Mouse (Mus musculus) CH12.LX (cell line): ENCODE measurements around the gene Gm20431. TPM values are rescaled to one million over a fixed set of nuclear protein-coding genes. Genes with fewer than 3 reads are reported as not detected.

Experiments used
- DNase-seq: peaks from one replicate; pipeline ENCODE4 v3.0.0-alpha.2; 2013; ENCODE audit errors: extremely low read depth
- H3K27ac ChIP-seq: 2 replicates; pipeline ENCODE4 v1.5.1; 2012; ENCODE audit warnings: low read depth, mild to moderate bottlenecking, control low read depth, moderate library complexity; ENCODE audit not compliant: insufficient read depth
- H3K27me3 ChIP-seq: replicated peaks from 2 replicates; pipeline ENCODE3; 2012; ENCODE audit warnings: inconsistent platforms
- H3K36me3 ChIP-seq, 2 experiments: replicated peaks in 1 of 2; 2 replicates each; pipeline versions ENCODE3 to v1.6.1; 2012; ENCODE audit warnings: inconsistent platforms in 1 of 2, low read length in 1 of 2, mild to moderate bottlenecking in 1 of 2, mixed read lengths in 1 of 2, moderate library complexity in 1 of 2; ENCODE audit not compliant: control insufficient read depth in 1 of 2, insufficient read depth in 1 of 2
- H3K4me1 ChIP-seq, 2 experiments: 2 replicates each; pipeline ENCODE4 v1.6.1; 2012; ENCODE audit warnings: inconsistent platforms in 1 of 2, moderate library complexity in 1 of 2; ENCODE audit not compliant: insufficient read depth in 2 of 2, control insufficient read depth in 1 of 2
- H3K4me2 ChIP-seq: 2 replicates; pipeline ENCODE4 v1.6.1; 2012; ENCODE audit warnings: low read depth, mild to moderate bottlenecking, control low read depth; ENCODE audit not compliant: poor library complexity, insufficient read depth, severe bottlenecking
- H3K4me3 ChIP-seq, 3 experiments: fragments of 150-350 bp in 1 of 3; sonication (generic) in 1 of 3; replicated peaks in 1 of 3; 2 replicates each; pipeline versions ENCODE3 to v1.5.1; 2011 to 2012; ENCODE audit warnings: low read depth in 2 of 3, low read length in 2 of 3, mild to moderate bottlenecking in 2 of 3, moderate library complexity in 2 of 3, control low read depth in 1 of 3, improper control_type of control experiment in 1 of 3, inconsistent platforms in 1 of 3, mixed read lengths in 1 of 3; ENCODE audit not compliant: poor library complexity in 1 of 3
- H3K79me2 ChIP-seq: replicated peaks from 2 replicates; pipeline ENCODE4 v1.6.1; 2012; ENCODE audit warnings: mild to moderate bottlenecking, moderate library complexity; ENCODE audit not compliant: control insufficient read depth, poor library complexity, insufficient read depth, severe bottlenecking; ENCODE audit errors: extremely low read depth
- H3K9ac ChIP-seq: 2 replicates; pipeline ENCODE4 v1.6.1; 2012; ENCODE audit warnings: low read depth, mild to moderate bottlenecking, control low read depth, moderate library complexity; ENCODE audit not compliant: insufficient read depth
- H3K9me3 ChIP-seq: replicated peaks from 2 replicates; pipeline ENCODE3; 2012; ENCODE audit warnings: low read length, inconsistent platforms, mixed read lengths
- BHLHE40 ChIP-seq: IDR thresholded peaks from 2 replicates; pipeline ENCODE4 v1.6.1; 2011; ENCODE audit warnings: mild to moderate bottlenecking, low read depth, low read length, improper control_type of control experiment
- CHD1 ChIP-seq: IDR thresholded peaks from 2 replicates; pipeline ENCODE4 v1.6.1; 2012; ENCODE audit warnings: low read depth, low read length, improper control_type of control experiment, inconsistent platforms
- CHD2 ChIP-seq: IDR thresholded peaks from 2 replicates; pipeline ENCODE4 v1.6.1; 2011; ENCODE audit warnings: low read length, improper control_type of control experiment
- E2F4 ChIP-seq: IDR thresholded peaks from 2 replicates; pipeline ENCODE4 v1.6.1; 2011; ENCODE audit warnings: low read depth, low read length, improper control_type of control experiment; ENCODE audit not compliant: insufficient replicate concordance
- ELF1 ChIP-seq: IDR thresholded peaks from 2 replicates; pipeline ENCODE4 v1.6.1; 2014; ENCODE audit warnings: low read depth, mild to moderate bottlenecking, inconsistent platforms, low read length, improper control_type of control experiment
- EP300 ChIP-seq: IDR thresholded peaks from 2 replicates; pipeline ENCODE4 v1.6.1; 2011; ENCODE audit warnings: low read length, improper control_type of control experiment
- ETS1 ChIP-seq: conservative IDR thresholded peaks from 2 replicates; pipeline ENCODE4 v1.6.1; 2012; ENCODE audit warnings: low read depth, mild to moderate bottlenecking, inconsistent platforms, low read length, improper control_type of control experiment, moderate library complexity
- GABPA ChIP-seq: IDR thresholded peaks from 2 replicates; pipeline ENCODE4 v1.6.1; 2012; ENCODE audit warnings: low read depth, low read length, improper control_type of control experiment, inconsistent platforms; ENCODE audit not compliant: insufficient replicate concordance
- HCFC1 ChIP-seq: IDR thresholded peaks from 2 replicates; pipeline ENCODE4 v1.6.1; 2012; ENCODE audit warnings: low read depth, mild to moderate bottlenecking, inconsistent platforms, low read length, improper control_type of control experiment
- IRF4 ChIP-seq: IDR thresholded peaks from 2 replicates; pipeline ENCODE4 v1.6.1; 2014; ENCODE audit warnings: low read depth, mild to moderate bottlenecking, inconsistent platforms, low read length, improper control_type of control experiment
- JUND ChIP-seq: conservative IDR thresholded peaks from 2 replicates; pipeline ENCODE4 v1.6.1; 2011; ENCODE audit warnings: low read depth, low read length, improper control_type of control experiment
- KAT2A ChIP-seq: IDR thresholded peaks from 2 replicates; pipeline ENCODE4 v1.6.1; 2012; ENCODE audit warnings: low read length, improper control_type of control experiment, inconsistent platforms; ENCODE audit not compliant: insufficient replicate concordance
- MAFK ChIP-seq: IDR thresholded peaks from 2 replicates; pipeline ENCODE4 v1.6.1; 2011; ENCODE audit warnings: low read length, improper control_type of control experiment; ENCODE audit not compliant: insufficient replicate concordance
- MAX ChIP-seq: IDR thresholded peaks from 2 replicates; pipeline ENCODE4 v1.6.1; 2011; ENCODE audit warnings: low read length, improper control_type of control experiment
- MAZ ChIP-seq: IDR thresholded peaks from 2 replicates; pipeline ENCODE4 v1.6.1; 2012; ENCODE audit warnings: low read depth, mild to moderate bottlenecking, inconsistent platforms, low read length, improper control_type of control experiment, moderate library complexity
- MEF2A ChIP-seq: IDR thresholded peaks from 2 replicates; pipeline ENCODE4 v1.6.1; 2014; ENCODE audit warnings: low read depth, mild to moderate bottlenecking, inconsistent platforms, low read length, improper control_type of control experiment, borderline replicate concordance
- MXI1 ChIP-seq: IDR thresholded peaks from 2 replicates; pipeline ENCODE4 v1.6.1; 2011; ENCODE audit warnings: mild to moderate bottlenecking, low read depth, low read length, improper control_type of control experiment
- MYC ChIP-seq: IDR thresholded peaks from 2 replicates; pipeline ENCODE4 v1.6.1; 2011; ENCODE audit warnings: low read depth, mild to moderate bottlenecking, improper control_type of control experiment, low read length
- NELFE ChIP-seq: IDR thresholded peaks from 2 replicates; pipeline ENCODE4 v1.6.1; 2011; ENCODE audit warnings: low read depth, low read length, improper control_type of control experiment
- NRF1 ChIP-seq: IDR thresholded peaks from 2 replicates; pipeline ENCODE4 v1.6.1; 2014; ENCODE audit warnings: low read depth, mild to moderate bottlenecking, inconsistent platforms, low read length, improper control_type of control experiment, moderate library complexity
- PAX5 ChIP-seq: IDR thresholded peaks from 2 replicates; pipeline ENCODE4 v1.6.1; 2012; ENCODE audit warnings: low read length, inconsistent platforms, mixed read lengths
- POLR2A ChIP-seq: IDR thresholded peaks from 2 replicates; pipeline ENCODE4 v1.6.1; 2011; ENCODE audit warnings: low read depth, mild to moderate bottlenecking, improper control_type of control experiment, low read length
- POLR2AphosphoS2 ChIP-seq: IDR thresholded peaks from 2 replicates; pipeline ENCODE4 v1.6.1; 2011; ENCODE audit warnings: low read depth, low read length, improper control_type of control experiment
- RCOR1 ChIP-seq: conservative IDR thresholded peaks from 2 replicates; pipeline ENCODE4 v1.6.1; 2012; ENCODE audit warnings: low read depth, mild to moderate bottlenecking, inconsistent platforms, low read length, improper control_type of control experiment
- SMC3 ChIP-seq: IDR thresholded peaks from 2 replicates; pipeline ENCODE4 v1.6.1; 2011; ENCODE audit warnings: low read depth, low read length, improper control_type of control experiment
- TBP ChIP-seq: conservative IDR thresholded peaks from 2 replicates; pipeline ENCODE4 v1.6.1; 2011; ENCODE audit warnings: low read depth, low read length, improper control_type of control experiment
- TCF12 ChIP-seq: IDR thresholded peaks from 2 replicates; pipeline ENCODE4 v1.6.1; 2014; ENCODE audit warnings: low read depth, mild to moderate bottlenecking, inconsistent platforms, low read length, improper control_type of control experiment
- UBTF ChIP-seq: IDR thresholded peaks from 2 replicates; pipeline ENCODE4 v1.6.1; 2012; ENCODE audit warnings: low read depth, mild to moderate bottlenecking, inconsistent platforms, low read length, improper control_type of control experiment, moderate library complexity
- USF1 ChIP-seq: IDR thresholded peaks from 2 replicates; pipeline ENCODE4 v1.6.1; 2014; ENCODE audit warnings: low read depth, mild to moderate bottlenecking, inconsistent platforms, low read length, improper control_type of control experiment
- USF2 ChIP-seq: conservative IDR thresholded peaks from 2 replicates; pipeline ENCODE4 v1.6.1; 2011; ENCODE audit warnings: low read depth, low read length, improper control_type of control experiment
- ZC3H11A ChIP-seq: IDR thresholded peaks from 2 replicates; pipeline ENCODE4 v1.6.1; 2012; ENCODE audit warnings: low read depth, mild to moderate bottlenecking, inconsistent platforms, low read length, improper control_type of control experiment
- ZKSCAN1 ChIP-seq: IDR thresholded peaks from 2 replicates; pipeline ENCODE4 v1.6.1; 2012; ENCODE audit warnings: low read depth, inconsistent platforms, low read length, improper control_type of control experiment, borderline replicate concordance
- ZMIZ1 ChIP-seq: IDR thresholded peaks from 2 replicates; pipeline ENCODE4 v1.6.1; 2012; ENCODE audit warnings: low read depth, mild to moderate bottlenecking, inconsistent platforms, low read length, improper control_type of control experiment
- ZNF384 ChIP-seq: IDR thresholded peaks from 2 replicates; pipeline ENCODE4 v1.6.1; 2012; ENCODE audit warnings: low read depth, low read length, improper control_type of control experiment, inconsistent platforms
- dilution Hi-C: fragments of 300-500 bp; cut with MboI; formaldehyde crosslinking; loops from 2 replicates; pipeline ENCODE4 v1.14.3; 2020; ENCODE audit warnings: low sequenced_read_pairs; ENCODE audit not compliant: extremely low pct_unique_long_range_greater_than_20kb, extremely low pct_ligation_motif_present
- in situ Hi-C: fragments of 300-500 bp; cut with MboI; formaldehyde crosslinking; loops from 3 replicates; pipeline ENCODE4 v1.14.3; 2019; ENCODE audit warnings: low sequenced_read_pairs, low pct_ligation_motif_present, low pct_unique_long_range_greater_than_20kb, mixed read lengths
- polyA plus RNA-seq: library from polyadenylated mRNA; unstranded; fragments of >175 nt; gene quantifications from 2 replicates; pipeline ENCODE4 v1.2.1, GENCODE M21; 2012; ENCODE audit warnings: low read depth; ENCODE audit not compliant: insufficient read length
- total RNA-seq, 2 experiments: library from RNA; depleted of rRNA; stranded (reverse); fragments of 300-350 nt in 1 of 2; fragments of >200 nt in 1 of 2; gene quantifications; 2 replicates each; pipeline ENCODE4 v1.2.3; 2012 to 2014

The Gm20431 gene
- total and polyA plus RNA-seq, 3 experiments: 2.4 to 15.0 TPM; not detected in 1

DNA sequence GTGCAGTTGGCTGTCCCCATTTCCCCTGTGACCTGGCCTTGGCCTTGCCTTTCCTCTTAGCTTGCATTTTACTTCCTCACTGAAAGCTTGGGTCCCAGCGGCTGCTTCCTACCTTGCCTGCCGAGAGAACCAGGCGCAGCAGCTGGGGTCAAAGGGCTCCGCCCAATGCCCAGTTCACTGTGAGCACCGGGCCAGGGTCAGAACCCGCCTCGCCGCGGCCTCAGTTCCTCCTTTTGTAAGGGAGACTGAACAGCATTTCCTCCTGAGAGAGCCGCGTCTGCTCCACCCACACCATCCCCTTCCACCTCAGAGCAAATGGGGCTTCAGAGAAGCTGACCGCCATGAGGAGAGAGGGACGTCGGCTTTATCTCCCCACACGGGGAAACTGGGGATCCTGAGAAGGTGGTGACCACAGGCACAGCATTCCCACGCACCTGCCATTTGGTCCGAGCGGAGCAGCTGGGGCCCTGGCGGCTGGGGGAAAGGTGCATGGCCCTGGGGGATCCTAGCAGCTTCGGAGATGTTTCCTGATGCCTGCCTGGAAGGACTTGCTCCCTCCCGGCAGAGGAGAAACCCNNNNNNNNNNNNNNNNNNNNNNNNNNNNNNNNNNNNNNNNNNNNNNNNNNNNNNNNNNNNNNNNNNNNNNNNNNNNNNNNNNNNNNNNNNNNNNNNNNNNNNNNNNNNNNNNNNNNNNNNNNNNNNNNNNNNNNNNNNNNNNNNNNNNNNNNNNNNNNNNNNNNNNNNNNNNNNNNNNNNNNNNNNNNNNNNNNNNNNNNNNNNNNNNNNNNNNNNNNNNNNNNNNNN lies 72.3 kb downstream of the Gm20431 start:
- H3K36me3 ChIP-seq: peaks cover 0 to 9% of the 10 kb centered on the region in 2 experiments
- dilution Hi-C loops (no loop called here), in situ Hi-C loops (loop anchor here (5.0 kb wide), 1 partner anchor 37 kb away; no protein-coding TSS in a partner anchor)
- H3K4me1 ChIP-seq: peaks cover 20 to 53% of the 10 kb centered on the region in 2 experiments
- H3K9ac ChIP-seq: peak overlapping the region; percentile 79
- peaks cover 2% of the 10 kb centered on the region for H3K9me3 ChIP-seq
- no peaks in the 10 kb centered on the region for H3K27me3 ChIP-seq
- no peaks in the 10 kb centered on the region for H3K79me2 ChIP-seq
- peak overlapping the region; percentile 64 to 76 (median 70) for H3K4me3 ChIP-seq
- H3K27ac ChIP-seq: peak overlapping the region; percentile 87
- peak overlapping the region; percentile 88 for H3K4me2 ChIP-seq
- DNase-seq: peak; percentile 62
- TF ChIP-seq BHLHE40 (0 out of 2 replicates have a peak, but pooled peaks have one; percentile 19), USF1 (no peak), ELF1 (peak; percentile 85), USF2 (no peak), MAZ (peak; percentile 77; the same call in 1 of the 2 replicates), KAT2A (0 out of 2 replicates have a peak, but pooled peaks have one; percentile 41), CHD2 (no peak), MEF2A (peak; percentile 62; the same call in 1 of the 2 replicates), JUND (no peak), MAX (peak; percentile 38), NELFE (peak; percentile 83), ZC3H11A (no peak), MAFK (peak; percentile 45; the same call in 1 of the 2 replicates), ETS1 (peak; percentile 82), SMC3 (no peak; the same call in none of the 2 replicates), POLR2AphosphoS2 (no peak), ZNF384 (no peak), GABPA (no peak), PAX5 (no peak), E2F4 (no peak), NRF1 (peak; percentile 33), MXI1 (peak; percentile 72), MYC (no peak), ZKSCAN1 (no peak), EP300 (peak; percentile 45; the same call in 1 of the 2 replicates), TCF12 (peak; percentile 67), ZMIZ1 (peak; percentile 75), TBP (peak; percentile 56), IRF4 (peak; percentile 69), RCOR1 (no peak), POLR2A (peak; percentile 78), UBTF (no peak), CHD1 (no peak), HCFC1 (peak; percentile 70)
